Mouse (Mus musculus) liver, adult 2 months (tissue): Measurements from ENCODE around the gene Rprd1b. TPM values are rescaled to one million over a fixed set of nuclear protein-coding genes. Genes with fewer than 3 reads are reported as not detected.
"Not testable (repeated sequence)": the region's sequence is repeated elsewhere in the genome, so short reads cannot be mapped to it uniquely, and the experiment has no call there.

Experiments used
- DNase-seq: peaks from one replicate; pipeline ENCODE4 v3.0.0-alpha.2; 2011; ENCODE audit warnings: low read depth, low spot score; ENCODE audit errors: extremely low read depth
- H3K27ac ChIP-seq: fragments of 200-500 bp; replicated peaks from 2 replicates; pipeline ENCODE4 v1.5.1; 2012; ENCODE audit warnings: low read depth, mild to moderate bottlenecking, control low read depth, inconsistent platforms, low read length; ENCODE audit not compliant: insufficient read depth
- H3K27me3 ChIP-seq: fragments of 200-500 bp; 2 replicates; pipeline ENCODE4 v1.6.1; 2012; ENCODE audit warnings: mild to moderate bottlenecking, moderate library complexity, low read length, inconsistent platforms; ENCODE audit not compliant: control insufficient read depth, insufficient read depth
- H3K36me3 ChIP-seq: fragments of 200-500 bp; 2 replicates; pipeline ENCODE4 v1.6.1; 2012; ENCODE audit warnings: low read length, inconsistent platforms; ENCODE audit not compliant: control insufficient read depth, insufficient read depth
- H3K4me1 ChIP-seq: fragments of 200-500 bp; 2 replicates; pipeline ENCODE4 v1.6.1; 2011; ENCODE audit warnings: low read length; ENCODE audit not compliant: control insufficient read depth, insufficient read depth
- H3K4me3 ChIP-seq: fragments of 200-500 bp; 2 replicates; pipeline ENCODE4 v1.5.1; 2011; ENCODE audit warnings: low read depth, mild to moderate bottlenecking, control low read depth, low read length, moderate library complexity; ENCODE audit not compliant: insufficient read depth
- H3K79me2 ChIP-seq: fragments of 200-500 bp; 2 replicates; pipeline ENCODE4 v1.6.1; 2012; ENCODE audit warnings: inconsistent platforms, mild to moderate bottlenecking, low read length, moderate library complexity; ENCODE audit not compliant: control insufficient read depth, insufficient read depth
- H3K9ac ChIP-seq: fragments of 200-500 bp; 2 replicates; pipeline ENCODE4 v1.6.1; 2012; ENCODE audit warnings: low read depth, mild to moderate bottlenecking, control low read depth, inconsistent platforms, low read length
- CTCF ChIP-seq: fragments of 200-500 bp; IDR thresholded peaks from 2 replicates; pipeline ENCODE4 v1.5.1; 2011; ENCODE audit warnings: low read depth, low read length, control low read depth
- POLR2A ChIP-seq: fragments of 200-500 bp; IDR thresholded peaks from 2 replicates; pipeline ENCODE4 v1.6.1; 2011; ENCODE audit warnings: low read length, control low read depth; ENCODE audit not compliant: insufficient read depth; ENCODE audit errors: extremely low read depth
- WGBS: fragments of 180-500 bp; shearing (Covaris S2); methylation state at CpG from one replicate; pipeline ENCODE4 v1.1.7; 2018; 5-methylcytosine and 5-hydroxymethylcytosine counted together
- polyA plus RNA-seq: library from polyadenylated mRNA; depleted of rRNA; stranded (reverse); fragments of >200 nt; gene quantifications from 2 replicates; pipeline ENCODE4 v1.2.3, GENCODE M21; 2012
- total RNA-seq: library from RNA; depleted of rRNA; stranded (reverse); fragments of >200 nt; gene quantifications from 2 replicates; pipeline ENCODE4 v1.2.3, GENCODE M21; 2014

The Rprd1b gene
- total and polyA plus RNA-seq, 2 experiments = 6.8 to 14.2 TPM

GRCm38 (mm10) chr2:158043504-158043903 is 15.2 kb downstream of the Rprd1b start:
- Histone ChIP-seq H3K79me2 (peaks cover 12% of the 10 kb centered on the region; the same call in 1 of the 2 replicates), H3K27ac (no peak overlapping the region), H3K4me3 (no peak overlapping the region), H3K27me3 (no peaks in the 10 kb centered on the region), H3K4me1 (peaks cover 10% of the 10 kb centered on the region; the same call in 1 of the 2 replicates), H3K36me3 (peaks cover 24% of the 10 kb centered on the region), H3K9ac (no peak overlapping the region)
- TF ChIP-seq POLR2A (no peak), CTCF (no peak)
- no peak for DNase-seq
- 90% methylated on average over 8 of the region's 8 CpGs for WGBS

- H3K4me1 ChIP-seq = no peaks in the 10 kb centered on the region
- peaks cover 36% of the 10 kb centered on the region for H3K36me3 ChIP-seq
- no peaks in the 10 kb centered on the region for H3K27me3 ChIP-seq
- DNase-seq = no peak
- 55% methylated on average over 4 of the region's 4 CpGs for WGBS
- H3K9ac ChIP-seq = no peak overlapping the region
- peaks cover 4% of the 10 kb centered on the region; the same call in 1 of the 2 replicates for H3K79me2 ChIP-seq
- no peak overlapping the region for H3K27ac ChIP-seq
- no peak overlapping the region for H3K4me3 ChIP-seq
- no peak for TF ChIP-seq CTCF
- no peak for TF ChIP-seq POLR2A
These were observed 17.9 kb downstream of the Rprd1b start for GRCm38 (mm10) chr2:158046186-158046585.

- WGBS = 43% methylated on average over 3 of the region's 3 CpGs
- no peaks in the 10 kb centered on the region for H3K4me1 ChIP-seq
- H3K27me3 ChIP-seq = no peaks in the 10 kb centered on the region
- TF ChIP-seq POLR2A (no peak), CTCF (peak; percentile 72)
- H3K79me2 ChIP-seq = no peaks in the 10 kb centered on the region; the same call in 1 of the 2 replicates
- no peak overlapping the region for H3K4me3 ChIP-seq
- DNase-seq = peak; percentile 64
- peaks cover 42% of the 10 kb centered on the region for H3K36me3 ChIP-seq
- no peak overlapping the region for H3K27ac ChIP-seq
- no peak overlapping the region for H3K9ac ChIP-seq
These were observed 19.6 kb downstream of the Rprd1b start for GRCm38 (mm10) chr2:158047903-158048302.

- Histone ChIP-seq H3K9ac (no peak overlapping the region), H3K4me3 (no peak overlapping the region), H3K27me3 (no peaks in the 10 kb centered on the region), H3K79me2 (no peaks in the 10 kb centered on the region; the same call in 1 of the 2 replicates), H3K27ac (no peak overlapping the region), H3K4me1 (no peaks in the 10 kb centered on the region), H3K36me3 (peaks cover 39% of the 10 kb centered on the region)
- DNase-seq = no peak
- 100% methylated on average over 1 of the region's 1 CpGs for WGBS
- TF ChIP-seq POLR2A (no peak), CTCF (no peak)
These were observed 20.4 kb downstream of the Rprd1b start for GRCm38 (mm10) chr2:158048718-158049117.

GRCm38 (mm10) chr2:158050116-158050515 is 21.8 kb downstream of the Rprd1b start:
- WGBS = 95% methylated on average over 8 of the region's 8 CpGs
- H3K4me1 ChIP-seq = no peaks in the 10 kb centered on the region
- no peak for DNase-seq
- H3K9ac ChIP-seq = no peak overlapping the region
- H3K4me3 ChIP-seq = no peak overlapping the region
- H3K27ac ChIP-seq = no peak overlapping the region
- H3K79me2 ChIP-seq = no peaks in the 10 kb centered on the region; the same call in 1 of the 2 replicates
- H3K27me3 ChIP-seq = no peaks in the 10 kb centered on the region
- peaks cover 34% of the 10 kb centered on the region for H3K36me3 ChIP-seq
- TF ChIP-seq CTCF (no peak), POLR2A (no peak)

GRCm38 (mm10) chr2:158054596-158054995 is 26.3 kb downstream of the Rprd1b start:
- Histone ChIP-seq H3K4me3 (no peak overlapping the region), H3K27me3 (no peaks in the 10 kb centered on the region), H3K79me2 (no peaks in the 10 kb centered on the region; the same call in 1 of the 2 replicates), H3K36me3 (peaks cover 40% of the 10 kb centered on the region), H3K27ac (no peak overlapping the region), H3K4me1 (peaks cover 1% of the 10 kb centered on the region), H3K9ac (no peak overlapping the region)
- 90% methylated on average over 3 of the region's 3 CpGs for WGBS
- TF ChIP-seq CTCF (no peak), POLR2A (no peak)
- DNase-seq = no peak

GRCm38 (mm10) chr2:158055383-158055782 is 27.1 kb downstream of the Rprd1b start:
- H3K36me3 ChIP-seq = peaks cover 38% of the 10 kb centered on the region
- not testable (repeated sequence) for H3K4me1 ChIP-seq, H3K79me2 ChIP-seq, H3K27ac ChIP-seq, H3K27me3 ChIP-seq, DNase-seq, H3K4me3 ChIP-seq, H3K9ac ChIP-seq
- WGBS = 97% methylated on average over 8 of the region's 8 CpGs
